Mouse (Mus musculus): ENCODE results near the gene Pou5f1. TPM values are rescaled to one million over a fixed set of nuclear protein-coding genes. Genes with fewer than 3 reads are reported as not detected.
A peak's percentile ranks its signal among the peaks of the same experiment; 100 is the strongest.
"Not testable (repeated sequence)": the region's sequence is repeated elsewhere in the genome, so short reads cannot be mapped to it uniquely, and the experiment has no call there.

Pou5f1 gene
- polyA plus RNA-seq, 1 experiment from 2014 or later: not detected

GRCm38 (mm10) chr17:35502762-35503161, 3.1 kb upstream of the Pou5f1 start:
- Histone ChIP-seq H3K27me3 (replicated peaks; ENCODE audit: control insufficient read depth, insufficient read depth, low read length) (no peaks in the 10 kb centered on the region), H3K9me3 (ENCODE audit: control insufficient read depth) (no peaks in the 10 kb centered on the region), H3K4me3 (ENCODE audit: low read depth, low read length) (no peak overlapping the region), H3K4me2 (replicated peaks; ENCODE audit: low read depth) (no peak overlapping the region), H3K9ac (ENCODE audit: low read depth, low read length) (no peak overlapping the region), H3K4me1 (replicated peaks; ENCODE audit: control insufficient read depth, insufficient read depth, low read length) (no peaks in the 10 kb centered on the region), H3K36me3 (ENCODE audit: control insufficient read depth, insufficient read depth) (no peaks in the 10 kb centered on the region), H3K27ac (ENCODE audit: low read depth, low read length) (no peak overlapping the region)
- no peak for ATAC-seq
- 42% methylated on average over 5 of the region's 5 CpGs for WGBS
- TF ChIP-seq CTCF (IDR thresholded peaks at IDR 0.05; ENCODE audit: low read depth): no peak

- TF ChIP-seq CTCF (IDR thresholded peaks at IDR 0.05; ENCODE audit: low read depth): no peak
- Histone ChIP-seq H3K36me3 (ENCODE audit: control insufficient read depth, insufficient read depth) (no peaks in the 10 kb centered on the region), H3K27ac (ENCODE audit: low read depth, low read length) (no peak overlapping the region), H3K4me2 (replicated peaks; ENCODE audit: low read depth) (no peak overlapping the region), H3K27me3 (replicated peaks; ENCODE audit: control insufficient read depth, insufficient read depth, low read length) (no peaks in the 10 kb centered on the region), H3K4me3 (ENCODE audit: low read depth, low read length) (no peak overlapping the region), H3K9ac (ENCODE audit: low read depth, low read length) (no peak overlapping the region), H3K4me1 (replicated peaks; ENCODE audit: control insufficient read depth, insufficient read depth, low read length) (no peaks in the 10 kb centered on the region), H3K9me3 (ENCODE audit: control insufficient read depth) (no peaks in the 10 kb centered on the region)
- WGBS: 53% methylated on average over 5 of the region's 5 CpGs
- ATAC-seq: no peak
Measured at GRCm38 (mm10) chr17:35503849-35504248, 2.0 kb upstream of the Pou5f1 start.

GRCm38 (mm10) chr17:35504628-35505481, 963 bp upstream of the Pou5f1 start:
- Histone ChIP-seq H3K27me3 (replicated peaks; ENCODE audit: control insufficient read depth, insufficient read depth, low read length) (no peaks in the 10 kb centered on the region), H3K4me3 (ENCODE audit: low read depth, low read length) (no peak overlapping the region), H3K9me3 (ENCODE audit: control insufficient read depth) (no peaks in the 10 kb centered on the region), H3K27ac (ENCODE audit: low read depth, low read length) (no peak overlapping the region), H3K36me3 (ENCODE audit: control insufficient read depth, insufficient read depth) (no peaks in the 10 kb centered on the region), H3K4me2 (replicated peaks; ENCODE audit: low read depth) (no peak overlapping the region), H3K9ac (ENCODE audit: low read depth, low read length) (no peak overlapping the region), H3K4me1 (replicated peaks; ENCODE audit: control insufficient read depth, insufficient read depth, low read length) (no peaks in the 10 kb centered on the region)
- ATAC-seq: no peak
- WGBS: 46% methylated on average over 8 of the region's 8 CpGs
- no peak for TF ChIP-seq CTCF (IDR thresholded peaks at IDR 0.05; ENCODE audit: low read depth)

DNA sequence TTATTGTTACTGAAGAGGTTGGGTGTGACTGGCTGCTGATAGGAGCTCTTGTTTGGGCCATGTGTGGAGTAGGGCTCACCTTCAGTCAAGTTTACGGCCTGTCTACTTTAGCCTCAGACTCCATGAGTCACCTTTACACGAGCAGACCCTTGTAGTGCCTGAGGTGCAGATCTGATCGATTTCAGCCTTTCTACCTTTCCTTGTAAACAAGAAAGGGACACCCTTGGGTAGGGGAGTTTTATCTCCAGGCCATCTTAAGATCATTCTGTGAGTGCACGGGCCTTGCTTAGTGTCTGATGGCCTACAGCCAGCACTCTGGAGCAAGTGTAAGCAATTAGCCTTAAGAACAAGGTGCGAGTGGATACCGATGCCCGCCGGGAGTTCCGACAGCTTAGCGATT, 1.1 kb downstream of the Pou5f1 start:
- H3K36me3 ChIP-seq (ENCODE audit: control insufficient read depth, insufficient read depth): no peaks in the 10 kb centered on the region
- no peaks in the 10 kb centered on the region for H3K27me3 ChIP-seq (replicated peaks; ENCODE audit: control insufficient read depth, insufficient read depth, low read length)
- WGBS: 19% methylated on average over 10 of the region's 10 CpGs
- no peak overlapping the region for H3K27ac ChIP-seq (ENCODE audit: low read depth, low read length)
- H3K4me3 ChIP-seq (ENCODE audit: low read depth, low read length): no peak overlapping the region
- no peaks in the 10 kb centered on the region for H3K9me3 ChIP-seq (ENCODE audit: control insufficient read depth)
- H3K9ac ChIP-seq (ENCODE audit: low read depth, low read length): no peak overlapping the region
- TF ChIP-seq CTCF (IDR thresholded peaks at IDR 0.05; ENCODE audit: low read depth): no peak
- no peak for ATAC-seq
- H3K4me2 ChIP-seq (replicated peaks; ENCODE audit: low read depth): no peak overlapping the region
- H3K4me1 ChIP-seq (replicated peaks; ENCODE audit: control insufficient read depth, insufficient read depth, low read length): no peaks in the 10 kb centered on the region

DNA sequence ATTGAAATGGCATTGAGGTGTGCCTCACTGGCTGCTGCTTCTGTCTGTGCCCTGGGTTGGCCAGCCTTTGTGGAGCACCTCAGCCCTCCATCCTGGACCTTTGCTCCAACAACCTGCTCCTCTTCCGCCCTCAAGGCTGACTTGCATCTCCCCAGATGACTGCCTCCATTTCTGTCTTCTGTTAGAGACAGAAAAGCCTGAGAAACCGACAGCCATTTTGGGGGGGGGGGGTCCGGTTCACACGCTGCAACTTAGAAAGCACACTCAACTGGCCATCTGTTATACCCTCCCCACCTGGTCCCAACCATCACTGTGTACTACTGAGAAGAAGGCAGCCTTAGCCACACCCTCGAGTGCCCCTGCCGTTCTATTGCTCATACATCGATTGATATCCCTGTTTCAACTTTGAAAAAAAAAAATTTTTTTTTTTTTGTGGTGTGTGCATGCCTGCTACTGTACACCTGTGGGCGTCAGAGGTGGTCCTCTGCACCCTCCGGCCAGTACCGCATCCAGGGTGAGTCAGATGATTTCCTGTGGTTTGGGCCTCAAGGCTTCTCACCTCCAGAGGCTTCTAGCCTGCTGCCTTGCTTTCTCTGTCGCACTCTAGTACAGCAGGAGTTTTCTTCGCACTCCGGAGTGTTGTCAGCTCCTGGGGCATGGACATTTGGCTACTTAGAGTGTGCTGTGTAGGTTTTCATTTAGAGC, 1.9 kb downstream of the Pou5f1 start:
- H3K9me3 ChIP-seq (ENCODE audit: control insufficient read depth): no peaks in the 10 kb centered on the region
- no peak overlapping the region for H3K4me2 ChIP-seq (replicated peaks; ENCODE audit: low read depth)
- no peaks in the 10 kb centered on the region for H3K27me3 ChIP-seq (replicated peaks; ENCODE audit: control insufficient read depth, insufficient read depth, low read length)
- H3K36me3 ChIP-seq (ENCODE audit: control insufficient read depth, insufficient read depth): no peaks in the 10 kb centered on the region
- TF ChIP-seq CTCF (IDR thresholded peaks at IDR 0.05; ENCODE audit: low read depth): no peak
- 42% methylated on average over 13 of the region's 13 CpGs for WGBS
- no peak overlapping the region for H3K27ac ChIP-seq (ENCODE audit: low read depth, low read length)
- no peak for ATAC-seq
- H3K4me3 ChIP-seq (ENCODE audit: low read depth, low read length): no peak overlapping the region
- H3K9ac ChIP-seq (ENCODE audit: low read depth, low read length): no peak overlapping the region
- no peaks in the 10 kb centered on the region for H3K4me1 ChIP-seq (replicated peaks; ENCODE audit: control insufficient read depth, insufficient read depth, low read length)

GRCm38 (mm10) chr17:35508279-35508678, 2.5 kb downstream of the Pou5f1 start:
- peak; percentile 35 for TF ChIP-seq CTCF (IDR thresholded peaks at IDR 0.05; ENCODE audit: low read depth)

More at GRCm38 (mm10) chr17:35508279-35508678, 2.5 kb downstream of the Pou5f1 start:
- not testable (repeated sequence) for H3K9me3 ChIP-seq (ENCODE audit: control insufficient read depth); ATAC-seq; H3K4me3 ChIP-seq (ENCODE audit: low read depth, low read length); H3K27me3 ChIP-seq (replicated peaks; ENCODE audit: control insufficient read depth, insufficient read depth, low read length); H3K27ac ChIP-seq (ENCODE audit: low read depth, low read length); H3K4me1 ChIP-seq (replicated peaks; ENCODE audit: control insufficient read depth, insufficient read depth, low read length); H3K9ac ChIP-seq (ENCODE audit: low read depth, low read length); H3K36me3 ChIP-seq (ENCODE audit: control insufficient read depth, insufficient read depth); H3K4me2 ChIP-seq (replicated peaks; ENCODE audit: low read depth)
- WGBS: 60% methylated on average over 4 of the region's 5 CpGs

All from intestine, postnatal 0 days (tissue).